Mouse (Mus musculus): ENCODE data around the gene Trhr2. TPM values are rescaled to one million over a fixed set of nuclear protein-coding genes. Genes with fewer than 3 reads are reported as not detected.
"Not testable (repeated sequence)": the region's sequence is repeated elsewhere in the genome, so short reads cannot be mapped to it uniquely, and the experiment has no call there.

Gene Trhr2
- polyA plus RNA-seq, 1 experiment, result not detected

GRCm38 (mm10) chr8:122332753-122333506 is 27.6 kb downstream of the Trhr2 start:
- DNase-seq (ENCODE audit: low read depth), result no peak

GRCm38 (mm10) chr8:122331134-122331523 is 29.4 kb downstream of the Trhr2 start:
- no peak for DNase-seq (ENCODE audit: low read depth)

GRCm38 (mm10) chr8:122330446-122331133 is 30.0 kb downstream of the Trhr2 start:
- DNase-seq (ENCODE audit: low read depth), result no peak

- DNase-seq (ENCODE audit: low read depth), result no peak
Measured at GRCm38 (mm10) chr8:122329553-122330239, 30.9 kb downstream of the Trhr2 start.

GRCm38 (mm10) chr8:122329072-122329471 is 31.5 kb downstream of the Trhr2 start:
- no peak for DNase-seq (ENCODE audit: low read depth)

- DNase-seq (ENCODE audit: low read depth), result no peak
Measured at GRCm38 (mm10) chr8:122326114-122326542, 34.4 kb downstream of the Trhr2 start.

GRCm38 (mm10) chr8:122325196-122325595 is 35.4 kb downstream of the Trhr2 start:
- DNase-seq (ENCODE audit: low read depth), result no peak

GRCm38 (mm10) chr8:122323951-122324402 is 36.6 kb downstream of the Trhr2 start:
- DNase-seq (ENCODE audit: low read depth), result not testable (repeated sequence)

GRCm38 (mm10) chr8:122322792-122323191 is 37.8 kb downstream of the Trhr2 start:
- no peak for DNase-seq (ENCODE audit: low read depth)

GRCm38 (mm10) chr8:122322126-122322525 is 38.4 kb downstream of the Trhr2 start:
- no peak for DNase-seq (ENCODE audit: low read depth)

- no peak for DNase-seq (ENCODE audit: low read depth)
Measured at GRCm38 (mm10) chr8:122321455-122321921, 39.1 kb downstream of the Trhr2 start.

GRCm38 (mm10) chr8:122320541-122320940 is 40.0 kb downstream of the Trhr2 start:
- no peak for DNase-seq (ENCODE audit: low read depth)

- no peak for DNase-seq (ENCODE audit: low read depth)
Measured at GRCm38 (mm10) chr8:122319708-122320075, 40.9 kb downstream of the Trhr2 start.

GRCm38 (mm10) chr8:122319045-122319707 is 41.4 kb downstream of the Trhr2 start:
- DNase-seq (ENCODE audit: low read depth), result no peak

- DNase-seq (ENCODE audit: low read depth), result no peak
Measured at GRCm38 (mm10) chr8:122317918-122318475, 42.5 kb downstream of the Trhr2 start.

GRCm38 (mm10) chr8:122316402-122316801 is 44.1 kb downstream of the Trhr2 start:
- no peak for DNase-seq (ENCODE audit: low read depth)

GRCm38 (mm10) chr8:122314899-122315496 is 45.5 kb downstream of the Trhr2 start:
- no peak for DNase-seq (ENCODE audit: low read depth)

GRCm38 (mm10) chr8:122313310-122313709 is 47.2 kb downstream of the Trhr2 start:
- no peak for DNase-seq (ENCODE audit: low read depth)

GRCm38 (mm10) chr8:122312553-122312952 is 48.0 kb downstream of the Trhr2 start:
- no peak for DNase-seq (ENCODE audit: low read depth)

- no peak for DNase-seq (ENCODE audit: low read depth)
Measured at GRCm38 (mm10) chr8:122311115-122311514, 49.4 kb downstream of the Trhr2 start.

- no peak for DNase-seq (ENCODE audit: low read depth)
Measured at GRCm38 (mm10) chr8:122309272-122309671, 51.3 kb downstream of the Trhr2 start.

Measured in gonadal fat pad, adult 2 months (tissue).